Comparison of ENCODE assay signal across 12 mouse cellular contexts in the genomic region with DNA sequence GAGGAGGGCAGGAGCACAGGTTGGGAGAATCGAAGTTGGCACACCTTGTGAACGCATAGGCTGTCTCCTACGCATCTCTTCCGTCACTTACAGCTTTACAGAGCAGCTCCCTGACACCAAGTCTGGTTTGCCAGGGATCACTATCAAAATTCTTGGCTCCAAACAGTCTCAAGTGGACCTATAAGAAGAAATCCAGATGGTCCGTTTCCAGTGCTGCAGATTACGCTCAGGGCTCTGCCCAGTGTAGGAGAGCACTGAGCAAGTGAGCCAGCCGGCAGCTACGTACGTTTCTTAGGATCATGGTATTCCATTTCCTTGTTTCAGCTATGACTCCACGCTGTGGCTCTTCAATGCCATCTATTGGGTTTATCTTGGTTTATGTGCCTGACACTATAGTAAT.
DNase-seq lines count a peak whose midpoint lies in the region; ATAC-seq and TF ChIP-seq lines count a peak whose summit lies in the region.
"Had no signal": no experiment of that assay in that cellular context is flagged by ENCODE, and none has a peak within 500 bp of the region (broad histone marks: within the 10 kb centered on the region; RNA-seq: fewer than 3 reads in every experiment).

No protein-coding gene starts in this region.

- no peak overlapping the region for H3K4me2 ChIP-seq in forebrain, postnatal 0 days (ENCODE audit: low read depth)
- H3K4me2 ChIP-seq in forebrain, embryonic 16.5 days (ENCODE audit: low read length), result no peak overlapping the region
- H3K4me2 ChIP-seq in heart, postnatal 0 days (ENCODE audit: low read depth, low read length), result peak overlapping the region; percentile 36
- H3K4me2 ChIP-seq in lung, embryonic 14.5 days, result peak overlapping the region; percentile 0; the same call in 1 of the 2 replicates

- 0 out of 2 replicates have a peak, but pooled peaks have one; percentile 13 for TF ChIP-seq EP300 in heart, postnatal 0 days (IDR thresholded peaks at IDR 0.05; ENCODE audit: low read depth)

- peak; percentile 4; the same call in 1 of the 2 replicates for TF ChIP-seq CTCF in forebrain, postnatal 0 days (IDR thresholded peaks at IDR 0.05; ENCODE audit: low read depth)
- no peak for TF ChIP-seq CTCF in heart, postnatal 0 days (IDR thresholded peaks at IDR 0.05; ENCODE audit: low read depth)
- no peak for TF ChIP-seq CTCF in lung, embryonic 14.5 days (IDR thresholded peaks at IDR 0.05; ENCODE audit: low read depth)
- TF ChIP-seq CTCF in embryonic fibroblast, embryonic 13.5 days (IDR thresholded peaks at IDR 0.05; ENCODE audit: borderline replicate concordance, insufficient read depth, low read length), result no peak

- DNase-seq in forebrain, postnatal 0 days, result no peak
- DNase-seq in heart, postnatal 0 days (ENCODE audit: low spot score), result no peak
- DNase-seq in heart, postnatal 36 days, result no peak
- DNase-seq in lung, embryonic 14.5 days, result peak; percentile 49
- DNase-seq in lung, postnatal 4 days, result no peak
- no peak for DNase-seq in gastrocnemius, postnatal 36 days
- DNase-seq: cerebellum, postnatal 10 days; thymus, adult 2 months had no signal

- no peak overlapping the region for H3K9ac ChIP-seq in forebrain, postnatal 0 days
- no peak overlapping the region for H3K9ac ChIP-seq in forebrain, embryonic 16.5 days (replicated peaks; ENCODE audit: low read depth, low read length)
- H3K9ac ChIP-seq in heart, postnatal 0 days (replicated peaks; ENCODE audit: low read depth, low read length), result no peak overlapping the region
- no peak overlapping the region for H3K9ac ChIP-seq in lung, embryonic 14.5 days

- H3K4me3 ChIP-seq in forebrain, postnatal 0 days (ENCODE audit: low read depth, low read length), result no peak overlapping the region
- no peak overlapping the region for H3K4me3 ChIP-seq in forebrain, embryonic 16.5 days (replicated peaks; ENCODE audit: low read length)
- H3K4me3 ChIP-seq in heart, postnatal 0 days (ENCODE audit: low read depth, low read length), result no peak overlapping the region
- no peak overlapping the region for H3K4me3 ChIP-seq in lung, embryonic 14.5 days (ENCODE audit: low read depth, low read length)
- no peak overlapping the region for H3K4me3 ChIP-seq in embryonic fibroblast, embryonic 13.5 days (ENCODE audit: insufficient read depth, low read length)
- H3K4me3 ChIP-seq: left cerebral cortex, adult 2 months; midbrain, embryonic 10.5 days had no signal

- WGBS in forebrain, postnatal 0 days, result 64% methylated on average over 10 of the region's 10 CpGs
- WGBS in forebrain, embryonic 16.5 days, result 78% methylated on average over 10 of the region's 10 CpGs
- WGBS in heart, postnatal 0 days, result 42% methylated on average over 10 of the region's 10 CpGs
- WGBS in lung, embryonic 14.5 days, result 54% methylated on average over 10 of the region's 10 CpGs

- H3K27ac ChIP-seq in forebrain, postnatal 0 days (ENCODE audit: low read depth, low read length), result no peak overlapping the region
- H3K27ac ChIP-seq in forebrain, embryonic 16.5 days (ENCODE audit: low read length), result no peak overlapping the region
- H3K27ac ChIP-seq in heart, postnatal 0 days (ENCODE audit: low read depth), result peak overlapping the region; percentile 44
- H3K27ac ChIP-seq in lung, embryonic 14.5 days (ENCODE audit: low read depth), result peak overlapping the region; percentile 76
- peak overlapping the region; percentile 55 for H3K27ac ChIP-seq in embryonic fibroblast, embryonic 13.5 days (ENCODE audit: insufficient read depth, low read length)
- H3K27ac ChIP-seq: left cerebral cortex, adult 2 months; midbrain, embryonic 10.5 days had no signal

- intact Hi-C loops in heart, postnatal 36 days (cut with DNase I), result no loop called here
- intact Hi-C loops in gastrocnemius, postnatal 36 days (cut with DNase I), result no loop called here

- no peaks in the 10 kb centered on the region for H3K9me3 ChIP-seq in forebrain, postnatal 0 days (ENCODE audit: low read length)
- no peaks in the 10 kb centered on the region for H3K9me3 ChIP-seq in forebrain, embryonic 16.5 days (ENCODE audit: control insufficient read depth, low read length)
- H3K9me3 ChIP-seq in heart, postnatal 0 days (replicated peaks; ENCODE audit: control insufficient read depth, low read length), result no peaks in the 10 kb centered on the region
- H3K9me3 ChIP-seq in lung, embryonic 14.5 days (ENCODE audit: low read depth, low read length), result no peaks in the 10 kb centered on the region
- H3K9me3 ChIP-seq: midbrain, embryonic 10.5 days had no signal

- H3K27me3 ChIP-seq in forebrain, postnatal 0 days (ENCODE audit: insufficient read depth, low read length), result no peaks in the 10 kb centered on the region
- H3K27me3 ChIP-seq in forebrain, embryonic 16.5 days (replicated peaks; ENCODE audit: control insufficient read depth, insufficient read depth, low read length), result no peaks in the 10 kb centered on the region
- H3K27me3 ChIP-seq in heart, postnatal 0 days (ENCODE audit: control insufficient read depth, insufficient read depth, low read length), result no peaks in the 10 kb centered on the region
- H3K27me3 ChIP-seq in lung, embryonic 14.5 days (ENCODE audit: insufficient read depth, low read length), result no peaks in the 10 kb centered on the region

- TF ChIP-seq POLR2A in embryonic fibroblast, embryonic 13.5 days (IDR thresholded peaks at IDR 0.05; ENCODE audit: low read depth, low read length), result no peak

- H3K36me3 ChIP-seq in forebrain, postnatal 0 days (ENCODE audit: insufficient read depth), result no peaks in the 10 kb centered on the region
- no peaks in the 10 kb centered on the region for H3K36me3 ChIP-seq in forebrain, embryonic 16.5 days (ENCODE audit: control insufficient read depth, insufficient read depth)
- no peaks in the 10 kb centered on the region for H3K36me3 ChIP-seq in heart, postnatal 0 days (replicated peaks; ENCODE audit: control insufficient read depth, insufficient read depth, low read length)
- no peaks in the 10 kb centered on the region for H3K36me3 ChIP-seq in lung, embryonic 14.5 days (ENCODE audit: insufficient read depth)
- H3K36me3 ChIP-seq: midbrain, embryonic 10.5 days had no signal

- H3K4me1 ChIP-seq in forebrain, postnatal 0 days (ENCODE audit: insufficient read depth), result peaks cover 6% of the 10 kb centered on the region; the same call in 1 of the 2 replicates
- peaks cover 19% of the 10 kb centered on the region for H3K4me1 ChIP-seq in forebrain, embryonic 16.5 days (replicated peaks; ENCODE audit: control insufficient read depth, insufficient read depth, low read length)
- H3K4me1 ChIP-seq in heart, postnatal 0 days (ENCODE audit: control insufficient read depth, insufficient read depth), result peaks cover 40% of the 10 kb centered on the region
- peaks cover 13% of the 10 kb centered on the region for H3K4me1 ChIP-seq in lung, embryonic 14.5 days (ENCODE audit: insufficient read depth)
- peaks cover 7% of the 10 kb centered on the region for H3K4me1 ChIP-seq in embryonic fibroblast, embryonic 13.5 days (ENCODE audit: control insufficient read depth, insufficient read depth, low read length)

- ATAC-seq in forebrain, postnatal 0 days, result peak; percentile 56
- no peak for ATAC-seq in forebrain, embryonic 16.5 days
- ATAC-seq in heart, postnatal 0 days (ENCODE audit: insufficient read depth, low read depth), result 0 out of 2 replicates have a peak, but pooled peaks have one; percentile 48
- peak; percentile 69; the same call in 1 of the 2 replicates for ATAC-seq in lung, embryonic 14.5 days (ENCODE audit: insufficient read depth)

Comparison
In these comparisons a context has a peak if more than half of its experiments do, and no peak if none do; other contexts are left out.
1. H3K27ac ChIP-seq: peak in heart, postnatal 0 days (single experiment), lung, embryonic 14.5 days (single experiment) and embryonic fibroblast, embryonic 13.5 days (single experiment); none in forebrain, postnatal 0 days (single experiment) and forebrain, embryonic 16.5 days (single experiment).
2. H3K4me2 ChIP-seq: peak in heart, postnatal 0 days (single experiment) and lung, embryonic 14.5 days (single experiment); none in forebrain, postnatal 0 days (single experiment) and forebrain, embryonic 16.5 days (single experiment).